Mouse (Mus musculus) urinary bladder, postnatal 14 days (tissue): Measurements from ENCODE around the gene Trim23.
"Not testable (repeated sequence)": the region's sequence is repeated elsewhere in the genome, so short reads cannot be mapped to it uniquely, and the experiment has no call there.

Experiments
- DNase-seq: peaks from one replicate; pipeline ENCODE4 v3.0.0; 2021; ENCODE audit warnings: low spot score

Trim23 gene

DNA sequence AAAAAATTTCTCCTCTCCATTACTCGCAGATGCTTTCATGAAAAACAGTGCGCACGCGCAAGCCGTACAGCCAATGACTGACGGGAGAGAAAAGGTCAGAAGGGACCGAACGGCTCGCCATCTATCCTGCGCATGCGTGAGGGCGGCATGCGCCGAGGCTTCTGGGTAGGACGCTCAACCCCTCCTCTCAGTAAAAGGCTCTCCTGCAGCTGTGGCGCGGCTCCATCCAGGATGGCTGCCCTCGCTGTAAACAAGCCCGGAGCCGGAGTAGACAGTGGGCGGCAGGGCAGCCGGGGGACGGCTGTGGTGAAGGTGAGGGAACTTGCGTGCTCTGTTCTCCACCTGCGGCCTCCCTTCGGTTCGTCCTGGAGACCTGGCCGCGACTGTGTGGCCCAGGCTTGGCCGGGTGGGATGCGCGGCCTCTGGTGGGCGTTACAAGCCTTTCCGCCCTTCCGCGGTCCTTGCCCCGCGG lies at the start of gene Trim23:
Gene Trim23 (plus strand): TSS at position 148 of the 472 bp plus-strand sequence.
- peak; percentile 98 for DNase-seq

DNA sequence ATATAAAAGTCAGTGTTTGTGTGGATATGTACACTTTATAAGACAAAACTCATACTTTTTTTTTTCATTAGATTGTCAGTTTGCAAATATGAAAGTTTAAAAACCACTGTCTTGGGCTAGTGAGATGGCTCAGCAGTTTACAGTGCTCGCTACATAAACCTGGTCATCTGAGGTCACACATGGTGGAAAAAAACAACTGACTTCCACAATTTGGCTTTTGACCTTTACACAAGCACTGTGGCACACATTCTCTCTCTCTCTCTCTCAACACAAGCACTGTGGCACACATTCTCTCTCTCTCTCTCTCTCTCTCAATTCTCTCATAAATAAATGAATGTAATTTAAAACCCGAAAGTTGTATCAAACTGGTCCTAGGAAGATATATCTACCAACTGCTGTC lies 46.0 kb upstream of the Trim23 start:
- DNase-seq: no peak

DNA sequence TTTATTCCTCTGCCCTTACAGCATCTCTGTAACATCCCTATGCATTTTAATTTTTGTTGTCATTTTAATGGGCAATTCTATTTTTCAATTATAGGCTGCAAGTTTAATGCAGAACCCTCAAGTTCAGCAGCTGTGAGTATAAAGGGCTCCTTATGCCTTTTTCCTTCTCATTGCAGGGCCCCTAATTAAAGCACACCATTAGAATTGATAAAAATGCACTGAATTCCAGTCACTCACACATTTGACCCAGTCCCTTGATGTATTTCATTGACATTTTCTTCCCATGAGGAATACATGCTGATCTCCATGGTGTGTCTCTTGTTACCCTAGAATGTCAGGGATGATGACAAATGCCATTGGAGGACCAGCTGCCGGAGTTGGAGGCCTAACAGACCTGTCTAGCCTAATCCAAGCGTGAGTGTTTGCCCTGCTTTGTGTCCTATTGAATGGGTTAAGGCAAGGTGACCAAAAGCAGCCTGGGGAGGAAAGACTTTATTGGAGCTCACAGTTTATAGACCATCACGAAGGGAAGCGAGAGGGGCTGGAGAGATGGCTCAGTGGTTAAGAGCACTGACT lies 44.0 kb upstream of the Trim23 start:
- DNase-seq: no peak

DNA sequence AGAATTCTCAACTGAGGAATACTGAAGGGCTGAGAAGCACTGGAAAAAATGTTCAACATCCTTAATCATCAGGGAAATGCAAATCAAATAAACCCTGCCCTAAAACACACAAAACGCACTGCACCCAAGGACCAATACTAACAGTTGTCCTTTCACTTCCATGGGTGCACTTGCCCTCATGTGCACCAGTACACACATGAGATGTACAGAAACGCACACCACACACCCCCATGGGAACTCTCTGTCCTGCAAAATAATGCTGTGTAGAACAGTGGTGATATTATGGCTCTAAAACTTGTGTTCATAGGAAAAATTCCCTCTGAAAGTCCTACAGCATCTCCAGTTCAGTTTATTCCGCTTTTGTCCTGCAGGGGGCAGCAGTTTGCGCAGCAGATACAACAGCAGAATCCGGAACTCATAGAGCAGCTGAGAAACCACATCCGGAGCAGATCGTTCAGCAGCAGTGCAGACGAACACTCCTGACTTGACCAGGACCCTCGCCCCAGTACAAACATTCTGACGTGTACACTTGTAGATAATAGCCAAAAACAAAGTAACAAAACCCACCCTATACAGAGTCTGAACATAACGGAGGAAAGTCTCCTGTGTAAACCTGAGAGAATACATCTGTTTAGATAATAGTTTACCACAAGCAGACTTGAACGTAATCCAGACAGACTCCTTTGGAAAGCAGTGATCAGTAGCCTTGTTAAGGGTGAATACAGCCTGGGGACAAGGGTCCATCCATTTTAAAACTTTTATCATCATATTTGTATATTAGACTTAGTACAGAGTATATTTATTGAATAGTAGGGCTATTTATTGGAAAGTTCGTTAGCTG lies 39.0 kb upstream of the Trim23 start:
- peak; percentile 76 for DNase-seq

DNA sequence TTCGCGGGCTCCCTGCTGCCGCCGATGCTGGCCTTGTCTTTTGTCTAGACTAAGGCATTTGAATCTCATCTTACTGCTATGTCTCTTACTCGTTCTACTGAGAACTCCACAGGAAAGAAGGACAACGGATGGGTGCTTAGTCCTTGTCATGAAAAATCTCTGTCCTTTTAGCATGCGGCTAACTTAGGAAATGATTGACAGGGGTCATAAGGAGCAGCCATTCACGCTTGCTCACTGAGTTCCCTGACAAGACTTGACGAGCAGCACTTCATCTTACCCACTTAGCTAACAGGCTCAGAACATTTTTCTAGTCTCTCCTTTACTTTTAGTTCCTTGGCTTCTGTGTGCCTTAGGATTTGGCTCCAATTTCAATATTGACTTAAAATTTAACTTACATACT lies 33.7 kb upstream of the Trim23 start:
- DNase-seq: no peak

DNA sequence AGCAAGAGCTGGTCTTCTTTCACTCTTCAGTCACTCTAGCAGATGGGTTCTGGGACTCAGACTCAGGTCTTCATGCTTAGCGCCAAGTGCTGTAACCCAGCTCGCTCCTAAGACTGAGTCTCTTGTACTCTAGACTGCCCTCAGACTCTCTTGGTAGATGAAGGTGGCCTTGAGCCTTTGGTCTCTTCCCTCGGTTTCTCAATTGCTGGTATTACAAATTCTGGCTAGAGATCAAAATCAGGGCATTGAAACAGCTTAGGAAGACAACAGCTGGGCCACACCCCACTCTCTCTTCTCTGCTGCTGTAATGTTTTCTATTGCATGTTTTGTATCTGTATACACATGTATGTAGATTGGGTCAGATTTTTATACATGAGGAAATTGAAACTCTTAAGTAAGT lies 33.0 kb upstream of the Trim23 start:
- no peak for DNase-seq

DNA sequence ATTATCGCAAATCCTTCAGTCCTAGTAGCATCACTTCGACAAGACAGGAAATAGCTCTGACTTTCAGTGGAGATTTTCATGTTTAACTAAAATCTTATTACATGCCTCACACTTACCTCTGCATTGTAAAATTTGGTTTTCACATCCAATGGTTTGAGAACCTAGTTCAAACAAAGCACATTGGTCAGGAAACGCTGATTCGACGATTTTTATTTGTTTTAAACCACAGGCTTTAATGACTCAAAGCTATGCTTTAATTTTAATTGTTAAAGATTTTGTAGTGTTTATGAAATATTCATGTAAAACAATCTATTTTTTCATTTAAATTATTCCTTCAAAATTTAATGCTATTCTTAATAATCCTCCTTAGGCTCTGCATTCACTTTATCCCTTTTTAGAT lies 24.4 kb upstream of the Trim23 start:
- no peak for DNase-seq

DNA sequence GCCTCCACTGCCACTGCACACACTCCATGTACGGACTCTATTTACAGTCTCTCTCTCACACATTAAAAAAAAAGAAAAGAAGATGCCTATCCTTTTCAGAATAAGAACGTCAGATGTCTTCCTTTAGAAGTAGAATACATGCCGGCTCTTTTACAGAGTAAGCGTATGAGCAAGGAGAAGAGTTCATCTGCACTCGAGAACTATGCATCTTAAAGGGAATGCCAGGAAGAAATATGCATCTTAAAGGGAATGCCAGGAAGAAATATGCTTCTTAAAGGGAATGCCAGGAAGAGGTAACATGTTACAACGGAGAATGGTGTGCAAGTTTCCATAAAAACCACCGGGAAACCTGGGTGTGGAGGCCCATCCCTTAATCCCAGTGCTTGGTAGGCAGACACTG lies 23.5 kb upstream of the Trim23 start:
- DNase-seq: no peak

DNA sequence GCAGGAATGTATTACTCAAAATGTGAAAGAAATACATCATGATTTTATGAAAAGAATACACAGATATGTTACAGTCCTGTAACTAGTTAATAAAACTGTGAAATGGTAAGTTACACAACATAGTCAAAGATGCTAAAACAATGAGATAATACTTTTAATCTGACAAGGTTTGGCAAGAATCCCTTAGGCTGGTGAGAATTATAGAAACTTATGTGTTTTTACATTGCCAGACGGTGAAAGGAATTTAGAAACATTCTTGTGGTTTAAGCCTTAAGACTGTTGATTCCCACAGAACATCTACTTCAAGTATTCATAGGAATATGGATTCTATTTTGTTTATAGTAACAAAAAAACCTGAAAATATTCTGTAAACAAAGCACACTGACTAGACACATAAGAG lies 22.9 kb upstream of the Trim23 start:
- DNase-seq: no peak

DNA sequence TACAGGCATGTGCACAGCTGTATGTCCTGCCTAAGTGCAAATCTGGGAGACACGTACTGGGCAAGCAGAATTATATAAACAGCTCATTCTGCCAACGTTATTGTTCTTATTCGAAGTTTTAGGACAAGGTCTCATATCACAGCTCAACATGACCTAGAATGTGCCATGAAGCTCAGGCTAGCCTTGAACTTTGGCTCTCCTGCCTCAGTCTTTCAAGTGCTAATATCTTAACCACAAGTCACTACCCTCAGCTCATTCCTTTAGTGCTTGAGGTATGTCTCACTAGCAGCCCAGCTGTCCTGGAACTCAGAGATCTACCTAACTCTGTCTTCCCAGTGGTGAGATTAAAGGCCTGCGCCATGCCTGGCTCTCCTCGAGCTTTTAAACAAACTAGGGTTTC lies 6.9 kb upstream of the Trim23 start:
- DNase-seq: no peak

DNA sequence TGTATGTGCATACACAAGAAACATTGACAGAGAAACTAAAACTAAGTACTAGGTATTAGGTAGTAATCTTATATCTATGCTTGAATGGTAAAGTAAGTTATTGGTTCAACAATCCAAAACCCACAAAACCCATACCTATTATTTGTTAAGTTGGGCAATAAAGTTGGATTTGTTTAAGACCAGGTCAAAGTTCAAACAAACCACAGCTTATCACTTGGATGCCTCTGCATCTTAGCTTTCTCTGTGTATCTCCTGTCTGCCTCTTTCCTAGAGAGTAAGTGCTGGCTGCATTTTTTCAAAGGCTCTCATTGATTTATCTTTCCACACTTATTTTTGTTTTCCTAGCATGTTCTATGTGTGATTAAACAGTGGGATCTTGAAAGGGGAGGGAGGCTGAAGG lies 6.1 kb upstream of the Trim23 start:
- no peak for DNase-seq

DNA sequence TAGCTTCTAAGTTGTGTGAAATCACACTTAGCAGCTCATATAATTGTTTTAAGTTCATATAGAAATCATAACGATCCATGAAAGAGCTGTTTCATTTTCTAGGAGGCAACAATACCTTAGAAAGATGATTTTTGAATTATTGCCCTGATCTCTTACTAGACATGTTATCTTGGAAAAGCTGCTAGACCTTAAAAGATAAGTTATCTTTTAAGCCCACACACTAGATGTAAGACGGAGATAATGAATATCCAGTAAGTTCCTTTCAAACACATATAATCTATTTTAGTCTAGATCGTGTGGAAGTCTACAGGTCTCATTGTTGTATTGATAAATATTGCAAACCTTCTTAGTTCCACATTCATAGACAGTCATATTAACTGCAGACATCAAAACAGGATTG lies 1.7 kb upstream of the Trim23 start:
- no peak for DNase-seq

DNA sequence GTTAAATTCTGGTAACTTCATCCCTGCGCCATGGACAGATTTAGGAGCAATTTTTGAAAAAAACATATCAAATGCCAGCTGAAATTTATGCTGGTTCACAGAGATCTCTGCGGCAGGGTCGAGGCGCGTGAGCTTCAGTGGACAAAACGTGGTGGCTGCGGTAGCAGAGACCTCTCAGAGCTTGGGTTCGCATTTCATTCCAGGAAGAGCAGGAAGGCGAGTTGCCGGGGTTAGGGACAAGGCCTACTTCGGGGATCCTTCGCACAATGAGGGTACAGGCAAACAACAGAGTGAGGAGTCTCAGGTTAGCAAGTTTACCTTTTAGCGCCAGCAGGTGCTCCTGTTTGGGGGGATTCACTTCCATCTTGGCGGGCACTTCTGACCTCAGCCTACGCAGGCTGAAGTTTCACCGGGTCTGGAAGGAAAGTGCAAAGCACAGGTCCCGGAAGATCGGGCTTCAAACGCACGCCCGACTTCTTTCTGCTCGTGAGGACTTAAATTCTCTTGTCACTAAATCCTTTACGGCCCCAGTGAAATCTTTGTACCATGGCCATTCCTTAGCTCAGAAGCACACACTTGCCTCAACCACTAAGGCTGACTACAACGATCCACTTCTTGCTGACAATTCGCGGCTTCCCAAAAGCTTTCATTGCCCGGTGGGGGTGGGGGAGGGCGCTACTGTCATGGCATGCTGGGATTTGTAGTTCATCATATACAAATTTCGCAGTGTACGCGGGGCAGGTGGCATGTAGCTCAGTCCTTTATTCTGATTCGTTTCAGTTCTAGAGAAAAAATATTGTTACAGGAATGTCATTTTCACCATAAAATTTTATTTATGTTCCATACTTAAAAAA lies 574 bp upstream of the Trim23 start, which contains the start of gene Trappc13:
Gene Trappc13 (minus strand): TSS at position 674 of the 854 bp plus-strand sequence.
- peak; percentile 31 for DNase-seq

DNA sequence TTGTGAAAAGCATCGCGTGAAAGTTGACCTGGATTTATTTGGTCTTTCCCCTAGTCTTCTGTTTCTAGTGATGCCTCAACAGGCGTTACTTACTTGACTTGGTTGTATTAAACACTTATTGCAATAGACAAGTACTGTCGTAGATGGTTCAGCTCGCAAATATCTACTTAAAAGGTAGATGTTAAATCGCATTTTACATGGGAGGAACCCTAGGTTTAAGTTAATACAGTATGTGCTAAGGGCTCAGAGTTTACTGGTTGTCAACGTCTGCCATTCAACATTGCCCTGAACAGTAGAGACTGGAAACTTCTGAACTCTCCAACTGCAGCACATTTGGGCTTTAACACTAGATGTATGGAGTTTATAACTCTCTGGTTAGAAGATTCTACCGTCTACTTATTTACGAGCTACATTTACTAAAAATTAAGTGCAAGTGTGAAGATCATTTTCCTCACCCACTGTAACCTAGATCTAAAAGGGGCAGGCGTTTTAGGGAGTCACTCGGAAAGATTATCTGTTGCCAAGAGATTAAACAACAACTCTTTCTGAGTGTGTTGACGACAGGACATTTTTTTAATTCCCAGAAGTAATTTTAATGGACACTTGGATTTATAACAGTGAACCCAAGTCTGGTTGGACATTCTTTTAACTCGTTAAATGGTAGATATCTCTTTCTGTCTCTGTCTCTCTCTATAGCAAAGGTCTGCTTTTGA lies 735 bp downstream of the Trim23 start:
- no peak for DNase-seq

DNA sequence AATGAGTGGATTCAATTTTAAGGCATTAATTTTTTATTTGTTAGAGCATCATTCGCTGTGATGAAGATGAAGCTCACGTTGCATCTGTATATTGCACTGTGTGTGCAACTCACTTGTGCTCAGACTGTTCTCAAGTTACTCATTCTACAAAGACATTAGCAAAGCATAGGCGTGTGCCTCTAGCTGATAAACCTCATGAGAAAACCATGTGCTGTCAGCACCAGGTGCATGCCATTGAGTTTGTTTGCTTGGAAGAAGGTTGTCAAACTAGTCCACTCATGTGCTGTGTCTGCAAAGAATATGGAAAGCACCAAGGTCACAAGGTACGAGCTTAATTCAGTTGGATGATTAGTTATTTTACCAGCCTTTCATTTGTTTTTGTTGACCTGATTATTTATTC lies 8.8 kb downstream of the Trim23 start:
- no peak for DNase-seq

DNA sequence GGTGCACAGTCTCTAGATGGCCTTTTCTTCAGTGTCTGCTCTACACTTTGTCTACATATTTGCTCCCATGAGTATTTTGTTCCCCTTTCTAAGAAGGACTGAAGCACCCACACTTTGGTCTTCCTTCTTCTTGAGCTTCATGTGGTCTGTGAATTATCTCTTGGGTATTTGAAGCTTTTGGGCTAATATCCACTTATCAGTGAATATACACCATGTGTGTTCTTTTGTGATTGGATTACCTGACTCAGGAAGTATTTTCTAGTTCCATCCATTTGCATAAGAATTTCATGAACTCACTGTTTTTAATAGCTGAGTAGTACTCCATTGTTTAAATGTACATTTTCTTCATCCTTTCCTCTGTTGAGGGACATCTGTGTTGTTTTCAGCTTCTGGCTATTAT lies 17.3 kb downstream of the Trim23 start:
- DNase-seq: not testable (repeated sequence)

DNA sequence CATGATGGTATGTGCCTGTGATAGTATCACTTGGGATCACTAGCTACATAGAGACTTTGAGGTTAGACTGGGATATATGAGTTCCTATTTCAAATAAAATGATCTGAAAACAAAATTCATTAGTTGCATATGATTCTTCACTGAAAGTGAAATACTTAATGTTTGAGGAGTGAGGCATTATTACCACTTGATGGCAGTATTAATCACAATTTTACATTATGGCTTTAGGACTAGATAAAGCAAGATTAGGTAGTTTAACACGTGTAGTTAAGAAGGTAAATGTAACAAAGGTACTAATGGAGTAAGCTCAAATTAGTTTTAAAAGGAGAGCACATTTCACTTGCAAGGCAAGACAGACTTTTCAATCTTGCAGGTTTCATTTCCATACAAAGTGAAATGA lies 25.7 kb downstream of the Trim23 start:
- DNase-seq: no peak

DNA sequence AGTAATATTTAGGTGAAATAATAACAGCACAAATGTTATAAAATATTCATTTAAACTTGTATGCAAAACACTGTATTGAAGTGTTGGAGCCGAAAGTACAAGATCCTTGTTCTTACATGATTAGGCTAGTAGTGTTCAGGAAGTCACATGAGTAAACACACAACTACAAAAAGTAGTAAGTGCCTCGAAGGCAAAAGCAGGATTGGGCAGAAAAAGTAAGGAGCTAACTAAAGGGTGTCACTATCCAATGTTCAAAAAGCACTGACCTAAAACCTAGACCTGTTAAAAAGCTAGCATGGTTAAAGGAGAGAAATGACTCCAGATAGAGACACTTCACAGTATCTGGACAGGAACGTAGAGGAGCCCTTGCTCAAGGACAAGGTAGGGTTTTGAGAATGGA lies 48.9 kb downstream of the Trim23 start:
- no peak for DNase-seq

DNA sequence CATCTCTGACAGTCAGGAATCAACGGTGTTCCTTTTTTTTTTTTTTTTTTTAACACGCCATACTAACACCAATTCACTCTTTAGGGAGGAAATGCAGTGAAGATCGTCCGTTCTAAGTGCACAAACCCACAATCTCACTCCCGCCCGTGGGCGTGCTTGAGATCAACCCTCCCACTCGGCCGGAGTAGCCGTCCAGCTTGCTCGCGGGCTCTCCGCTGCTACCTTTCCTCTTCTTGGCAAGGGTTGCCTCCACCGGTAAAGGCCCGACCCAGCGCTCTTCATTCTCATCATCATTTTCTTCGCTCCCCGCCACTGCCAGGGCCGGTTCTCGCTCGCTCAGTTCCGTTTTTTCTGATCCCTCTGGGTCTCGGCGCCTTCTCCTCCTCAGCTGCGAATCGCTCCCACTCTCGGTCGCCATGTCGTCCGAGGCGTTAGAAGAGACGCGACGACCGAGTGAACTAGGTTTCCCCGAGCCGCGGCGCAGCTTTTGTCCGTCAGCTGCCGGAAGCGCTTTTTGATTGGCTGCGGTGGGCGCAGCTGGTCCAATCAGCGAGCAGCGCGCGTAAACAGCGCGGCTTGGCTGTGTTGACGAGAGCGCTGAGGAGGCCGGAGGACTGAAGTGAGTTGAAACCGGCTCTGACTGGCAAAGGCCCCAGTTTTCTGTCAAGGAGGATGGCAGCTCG lies 49.9 kb downstream of the Trim23 start, which contains the start of the genes Cenpk and Ppwd1:
Gene Cenpk (plus strand): TSS at position 228 of the 683 bp plus-strand sequence.
Gene Ppwd1 (minus strand): TSS at position 460 of the 683 bp plus-strand sequence.
- DNase-seq: peak; percentile 95

DNA sequence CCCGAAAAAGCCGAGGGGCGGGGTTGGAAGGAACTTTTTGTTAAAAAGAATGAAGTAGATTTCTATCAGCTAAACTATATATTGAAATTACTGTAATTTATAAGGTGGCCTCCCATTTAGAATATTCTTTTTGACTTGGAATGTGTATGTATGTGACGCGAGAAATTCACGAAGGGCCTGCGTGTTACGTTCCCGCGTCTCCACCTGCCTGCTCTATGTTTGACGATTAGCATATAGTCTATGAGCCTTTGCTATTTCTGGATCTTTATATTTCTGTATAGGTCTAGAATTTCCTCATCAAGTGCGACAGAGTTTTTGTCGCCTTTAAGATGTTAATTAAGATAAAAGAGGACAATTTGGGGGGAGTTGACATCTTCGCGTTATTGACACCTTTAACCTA lies 50.6 kb downstream of the Trim23 start:
- no peak for DNase-seq
